Mouse (Mus musculus): Measurements from ENCODE around the gene Foxo6. TPM values are rescaled to one million over a fixed set of nuclear protein-coding genes. Genes with fewer than 3 reads are reported as not detected.
A peak's percentile ranks its signal among the peaks of the same experiment; 100 is the strongest.

Foxo6 gene
- polyA plus RNA-seq, 1 experiment from 2014 or later: not detected

- WGBS (ENCODE audit: insufficient replicate concordance): 48% methylated on average over 4 of the region's 4 CpGs
- peaks cover 83% of the 10 kb centered on the region for H3K27me3 ChIP-seq
- ATAC-seq (ENCODE audit: low read depth): no peak
Measured at GRCm38 (mm10) chr4:120270148-120270936, 16.8 kb downstream of the Foxo6 start.

GRCm38 (mm10) chr4:120269426-120269825, 17.7 kb downstream of the Foxo6 start:
- no peaks in the 10 kb centered on the region for H3K4me1 ChIP-seq (replicated peaks)
- no peak overlapping the region for H3K27ac ChIP-seq
- H3K9me3 ChIP-seq (replicated peaks): no peaks in the 10 kb centered on the region
- H3K4me2 ChIP-seq: no peak overlapping the region
- no peak for DNase-seq
- 13% methylated on average over 9 of the region's 9 CpGs for WGBS (ENCODE audit: insufficient replicate concordance)
- H3K4me3 ChIP-seq (replicated peaks): no peak overlapping the region
- no peak for ATAC-seq (ENCODE audit: low read depth)
- H3K36me3 ChIP-seq: no peaks in the 10 kb centered on the region
- H3K27me3 ChIP-seq: peaks cover 88% of the 10 kb centered on the region
- no peak overlapping the region for H3K9ac ChIP-seq

More at GRCm38 (mm10) chr4:120270148-120270936, 16.8 kb downstream of the Foxo6 start:
- no peak for DNase-seq
- H3K9me3 ChIP-seq (replicated peaks): no peaks in the 10 kb centered on the region
- no peaks in the 10 kb centered on the region for H3K4me1 ChIP-seq (replicated peaks)
- no peaks in the 10 kb centered on the region for H3K36me3 ChIP-seq
- no peak overlapping the region for H3K27ac ChIP-seq
- no peak overlapping the region for H3K4me2 ChIP-seq
- H3K4me3 ChIP-seq (replicated peaks): no peak overlapping the region
- no peak overlapping the region for H3K9ac ChIP-seq

GRCm38 (mm10) chr4:120268214-120269061, 18.7 kb downstream of the Foxo6 start:
- H3K9ac ChIP-seq: no peak overlapping the region
- no peak for DNase-seq
- no peak overlapping the region for H3K27ac ChIP-seq
- H3K4me1 ChIP-seq (replicated peaks): no peaks in the 10 kb centered on the region
- no peaks in the 10 kb centered on the region for H3K9me3 ChIP-seq (replicated peaks)
- 4% methylated on average over 111 of the region's 112 CpGs for WGBS (ENCODE audit: insufficient replicate concordance)
- no peak for ATAC-seq (ENCODE audit: low read depth)
- H3K36me3 ChIP-seq: no peaks in the 10 kb centered on the region
- peaks cover 91% of the 10 kb centered on the region for H3K27me3 ChIP-seq
- H3K4me2 ChIP-seq: peak overlapping the region; percentile 49
- H3K4me3 ChIP-seq (replicated peaks): peak overlapping the region; percentile 34

GRCm38 (mm10) chr4:120267683-120268082, 19.5 kb downstream of the Foxo6 start:
- no peak for DNase-seq
- peak overlapping the region; percentile 49 for H3K4me2 ChIP-seq

GRCm38 (mm10) chr4:120267136-120267535, 20.0 kb downstream of the Foxo6 start:
- ATAC-seq (ENCODE audit: low read depth) (no peak), DNase-seq (no peak)
- Histone ChIP-seq H3K4me2 (no peak overlapping the region), H3K36me3 (no peaks in the 10 kb centered on the region), H3K27me3 (peaks cover 87% of the 10 kb centered on the region), H3K4me1 (replicated peaks) (no peaks in the 10 kb centered on the region), H3K27ac (no peak overlapping the region), H3K9ac (no peak overlapping the region), H3K4me3 (replicated peaks) (no peak overlapping the region), H3K9me3 (replicated peaks) (no peaks in the 10 kb centered on the region)
- 35% methylated on average over 24 of the region's 24 CpGs for WGBS (ENCODE audit: insufficient replicate concordance)

More at GRCm38 (mm10) chr4:120267683-120268082, 19.5 kb downstream of the Foxo6 start:
- Histone ChIP-seq H3K36me3 (no peaks in the 10 kb centered on the region), H3K27me3 (peaks cover 88% of the 10 kb centered on the region), H3K27ac (no peak overlapping the region), H3K4me3 (replicated peaks) (peak overlapping the region; percentile 34; the same call in 1 of the 2 replicates), H3K9me3 (replicated peaks) (no peaks in the 10 kb centered on the region), H3K4me1 (replicated peaks) (no peaks in the 10 kb centered on the region), H3K9ac (no peak overlapping the region)
- WGBS (ENCODE audit: insufficient replicate concordance): 13% methylated on average over 25 of the region's 25 CpGs
- no peak for ATAC-seq (ENCODE audit: low read depth)

GRCm38 (mm10) chr4:120264105-120264504, 23.0 kb downstream of the Foxo6 start:
- H3K4me2 ChIP-seq: no peak overlapping the region
- H3K9ac ChIP-seq: no peak overlapping the region
- no peaks in the 10 kb centered on the region for H3K9me3 ChIP-seq (replicated peaks)
- no peaks in the 10 kb centered on the region for H3K4me1 ChIP-seq (replicated peaks)
- no peak for DNase-seq
- H3K4me3 ChIP-seq (replicated peaks): no peak overlapping the region
- H3K27me3 ChIP-seq: peaks cover 85% of the 10 kb centered on the region
- H3K27ac ChIP-seq: no peak overlapping the region
- no peak for ATAC-seq (ENCODE audit: low read depth)
- no peaks in the 10 kb centered on the region for H3K36me3 ChIP-seq
- 33% methylated on average over 3 of the region's 3 CpGs for WGBS (ENCODE audit: insufficient replicate concordance)

GRCm38 (mm10) chr4:120262726-120263125, 24.4 kb downstream of the Foxo6 start:
- no peaks in the 10 kb centered on the region for H3K4me1 ChIP-seq (replicated peaks)
- H3K9ac ChIP-seq: no peak overlapping the region
- H3K36me3 ChIP-seq: no peaks in the 10 kb centered on the region
- H3K4me2 ChIP-seq: no peak overlapping the region
- H3K9me3 ChIP-seq (replicated peaks): no peaks in the 10 kb centered on the region
- WGBS (ENCODE audit: insufficient replicate concordance): 18% methylated on average over 2 of the region's 2 CpGs
- H3K27ac ChIP-seq: no peak overlapping the region
- no peak overlapping the region for H3K4me3 ChIP-seq (replicated peaks)
- DNase-seq: no peak
- peaks cover 82% of the 10 kb centered on the region for H3K27me3 ChIP-seq
- ATAC-seq (ENCODE audit: low read depth): no peak

GRCm38 (mm10) chr4:120262206-120262605, 24.9 kb downstream of the Foxo6 start:
- H3K9ac ChIP-seq: no peak overlapping the region
- no peaks in the 10 kb centered on the region for H3K4me1 ChIP-seq (replicated peaks)
- 33% methylated on average over 10 of the region's 10 CpGs for WGBS (ENCODE audit: insufficient replicate concordance)
- DNase-seq (no peak), ATAC-seq (ENCODE audit: low read depth) (no peak)
- no peak overlapping the region for H3K27ac ChIP-seq
- no peaks in the 10 kb centered on the region for H3K36me3 ChIP-seq
- peaks cover 82% of the 10 kb centered on the region for H3K27me3 ChIP-seq
- H3K4me3 ChIP-seq (replicated peaks): no peak overlapping the region
- no peak overlapping the region for H3K4me2 ChIP-seq
- no peaks in the 10 kb centered on the region for H3K9me3 ChIP-seq (replicated peaks)

- Histone ChIP-seq H3K9ac (no peak overlapping the region), H3K4me2 (no peak overlapping the region), H3K9me3 (replicated peaks) (no peaks in the 10 kb centered on the region), H3K4me1 (replicated peaks) (no peaks in the 10 kb centered on the region), H3K27me3 (peaks cover 71% of the 10 kb centered on the region), H3K36me3 (no peaks in the 10 kb centered on the region), H3K27ac (no peak overlapping the region), H3K4me3 (replicated peaks) (no peak overlapping the region)
- WGBS (ENCODE audit: insufficient replicate concordance): 49% methylated on average over 21 of the region's 21 CpGs
- ATAC-seq (ENCODE audit: low read depth) (no peak), DNase-seq (no peak)
Measured at GRCm38 (mm10) chr4:120259356-120260181, 27.6 kb downstream of the Foxo6 start.

- Histone ChIP-seq H3K27me3 (peaks cover 20% of the 10 kb centered on the region), H3K9me3 (replicated peaks) (no peaks in the 10 kb centered on the region), H3K27ac (no peak overlapping the region), H3K4me2 (no peak overlapping the region), H3K4me3 (replicated peaks) (no peak overlapping the region), H3K9ac (no peak overlapping the region), H3K4me1 (replicated peaks) (no peaks in the 10 kb centered on the region), H3K36me3 (no peaks in the 10 kb centered on the region)
- ATAC-seq (ENCODE audit: low read depth): no peak
- no peak for DNase-seq
- 35% methylated on average over 8 of the region's 8 CpGs for WGBS (ENCODE audit: insufficient replicate concordance)
Measured at GRCm38 (mm10) chr4:120248800-120249261, 38.3 kb downstream of the Foxo6 start.

GRCm38 (mm10) chr4:120247412-120247811, 39.7 kb downstream of the Foxo6 start:
- no peaks in the 10 kb centered on the region for H3K36me3 ChIP-seq
- DNase-seq (no peak), ATAC-seq (ENCODE audit: low read depth) (no peak)
- 54% methylated on average over 5 of the region's 5 CpGs for WGBS (ENCODE audit: insufficient replicate concordance)
- H3K4me1 ChIP-seq (replicated peaks): no peaks in the 10 kb centered on the region
- H3K4me2 ChIP-seq: no peak overlapping the region
- H3K27ac ChIP-seq: no peak overlapping the region
- peaks cover 14% of the 10 kb centered on the region for H3K27me3 ChIP-seq
- no peaks in the 10 kb centered on the region for H3K9me3 ChIP-seq (replicated peaks)
- no peak overlapping the region for H3K4me3 ChIP-seq (replicated peaks)
- no peak overlapping the region for H3K9ac ChIP-seq
